Mouse (Mus musculus): Measurements from ENCODE around the gene Ganc. TPM values are rescaled to one million over a fixed set of nuclear protein-coding genes. Genes with fewer than 3 reads are reported as not detected.

Ganc gene
- polyA plus RNA-seq, 1 experiment: 11.1 TPM

- H3K4me1 ChIP-seq (ENCODE audit: control insufficient read depth, insufficient read depth, low read length): no peaks in the 10 kb centered on the region
- no peak overlapping the region for H3K27ac ChIP-seq (ENCODE audit: insufficient read depth, low read length)
- no peak for TF ChIP-seq CTCF (IDR thresholded peaks at IDR 0.05; ENCODE audit: borderline replicate concordance, insufficient read depth, low read length)
- no peak for TF ChIP-seq POLR2A (IDR thresholded peaks at IDR 0.05; ENCODE audit: low read depth, low read length)
- no peak overlapping the region for H3K4me3 ChIP-seq (ENCODE audit: insufficient read depth, low read length)
Measured at GRCm38 (mm10) chr2:120493254-120493653, 89.6 kb downstream of the Ganc start.

- no peak for TF ChIP-seq POLR2A (IDR thresholded peaks at IDR 0.05; ENCODE audit: low read depth, low read length)
- no peak for TF ChIP-seq CTCF (IDR thresholded peaks at IDR 0.05; ENCODE audit: borderline replicate concordance, insufficient read depth, low read length)
- H3K4me1 ChIP-seq (ENCODE audit: control insufficient read depth, insufficient read depth, low read length): no peaks in the 10 kb centered on the region
- H3K4me3 ChIP-seq (ENCODE audit: insufficient read depth, low read length): no peak overlapping the region
- no peak overlapping the region for H3K27ac ChIP-seq (ENCODE audit: insufficient read depth, low read length)
Measured at GRCm38 (mm10) chr2:120496511-120496910, 92.8 kb downstream of the Ganc start.

- TF ChIP-seq POLR2A (IDR thresholded peaks at IDR 0.05; ENCODE audit: low read depth, low read length) (no peak), CTCF (IDR thresholded peaks at IDR 0.05; ENCODE audit: borderline replicate concordance, insufficient read depth, low read length) (no peak)
- no peak overlapping the region for H3K4me3 ChIP-seq (ENCODE audit: insufficient read depth, low read length)
- H3K4me1 ChIP-seq (ENCODE audit: control insufficient read depth, insufficient read depth, low read length): peaks cover 5% of the 10 kb centered on the region; the same call in 1 of the 2 replicates
- H3K27ac ChIP-seq (ENCODE audit: insufficient read depth, low read length): no peak overlapping the region
Measured at GRCm38 (mm10) chr2:120499971-120500471, 96.3 kb downstream of the Ganc start.

GRCm38 (mm10) chr2:120501136-120501918 is 97.6 kb downstream of the Ganc start:
- Histone ChIP-seq H3K4me3 (ENCODE audit: insufficient read depth, low read length) (no peak overlapping the region), H3K27ac (ENCODE audit: insufficient read depth, low read length) (no peak overlapping the region), H3K4me1 (ENCODE audit: control insufficient read depth, insufficient read depth, low read length) (peaks cover 5% of the 10 kb centered on the region; the same call in 1 of the 2 replicates)
- TF ChIP-seq CTCF (IDR thresholded peaks at IDR 0.05; ENCODE audit: borderline replicate concordance, insufficient read depth, low read length) (no peak), POLR2A (IDR thresholded peaks at IDR 0.05; ENCODE audit: low read depth, low read length) (no peak)

- Histone ChIP-seq H3K4me1 (ENCODE audit: control insufficient read depth, insufficient read depth, low read length) (peaks cover 5% of the 10 kb centered on the region; the same call in 1 of the 2 replicates), H3K4me3 (ENCODE audit: insufficient read depth, low read length) (no peak overlapping the region), H3K27ac (ENCODE audit: insufficient read depth, low read length) (no peak overlapping the region)
- TF ChIP-seq CTCF (IDR thresholded peaks at IDR 0.05; ENCODE audit: borderline replicate concordance, insufficient read depth, low read length) (no peak), POLR2A (IDR thresholded peaks at IDR 0.05; ENCODE audit: low read depth, low read length) (no peak)
Measured at GRCm38 (mm10) chr2:120501931-120502604, 98.4 kb downstream of the Ganc start.

- Histone ChIP-seq H3K27ac (ENCODE audit: insufficient read depth, low read length) (no peak overlapping the region), H3K4me3 (ENCODE audit: insufficient read depth, low read length) (no peak overlapping the region), H3K4me1 (ENCODE audit: control insufficient read depth, insufficient read depth, low read length) (peaks cover 5% of the 10 kb centered on the region; the same call in 1 of the 2 replicates)
- TF ChIP-seq CTCF (IDR thresholded peaks at IDR 0.05; ENCODE audit: borderline replicate concordance, insufficient read depth, low read length) (no peak), POLR2A (IDR thresholded peaks at IDR 0.05; ENCODE audit: low read depth, low read length) (no peak)
Measured at GRCm38 (mm10) chr2:120502605-120502990, 98.9 kb downstream of the Ganc start.

GRCm38 (mm10) chr2:120503094-120503493 is 99.4 kb downstream of the Ganc start:
- Histone ChIP-seq H3K4me3 (ENCODE audit: insufficient read depth, low read length) (no peak overlapping the region), H3K4me1 (ENCODE audit: control insufficient read depth, insufficient read depth, low read length) (peaks cover 5% of the 10 kb centered on the region; the same call in 1 of the 2 replicates), H3K27ac (ENCODE audit: insufficient read depth, low read length) (no peak overlapping the region)
- TF ChIP-seq CTCF (IDR thresholded peaks at IDR 0.05; ENCODE audit: borderline replicate concordance, insufficient read depth, low read length): no peak

- H3K4me3 ChIP-seq (ENCODE audit: insufficient read depth, low read length): no peak overlapping the region
- TF ChIP-seq POLR2A (IDR thresholded peaks at IDR 0.05; ENCODE audit: low read depth, low read length): no peak
- no peak for TF ChIP-seq CTCF (IDR thresholded peaks at IDR 0.05; ENCODE audit: borderline replicate concordance, insufficient read depth, low read length)
- peaks cover 5% of the 10 kb centered on the region; the same call in 1 of the 2 replicates for H3K4me1 ChIP-seq (ENCODE audit: control insufficient read depth, insufficient read depth, low read length)
- no peak overlapping the region for H3K27ac ChIP-seq (ENCODE audit: insufficient read depth, low read length)
Measured at GRCm38 (mm10) chr2:120503992-120504391, 100.3 kb downstream of the Ganc start.

Other genes starting within 250 kb of the Ganc start
- 19.5 and 22.9 TPM in 2 replicates for gene Ehd4, start 249.3 kb upstream of the Ganc start, polyA plus RNA-seq (2011; ENCODE audit: insufficient read length, low read depth, missing spikeins)
- gene Pla2g4e, start 158.6 kb upstream of the Ganc start, polyA plus RNA-seq (2011; ENCODE audit: insufficient read length, low read depth, missing spikeins): not detected in 2 replicates
- not detected in 2 replicates for gene Pla2g4d, start 114.7 kb upstream of the Ganc start, polyA plus RNA-seq (2011; ENCODE audit: insufficient read length, low read depth, missing spikeins)
- not detected in 2 replicates for gene Pla2g4f, start 89.7 kb upstream of the Ganc start, polyA plus RNA-seq (2011; ENCODE audit: insufficient read length, low read depth, missing spikeins)
- 24.9 and 27.7 TPM in 2 replicates for gene Vps39, start 50.8 kb upstream of the Ganc start, polyA plus RNA-seq (2011; ENCODE audit: insufficient read length, low read depth, missing spikeins)
- 28.2 and 36.4 TPM in 2 replicates for gene Tmem87a, start 217 bp downstream of the Ganc start, polyA plus RNA-seq (2011; ENCODE audit: insufficient read length, low read depth, missing spikeins)
- gene Capn3, start 52.1 kb downstream of the Ganc start, polyA plus RNA-seq (2011; ENCODE audit: insufficient read length, low read depth, missing spikeins): not detected in 2 replicates
- gene Zfp106, start 159.9 kb downstream of the Ganc start, polyA plus RNA-seq (2011; ENCODE audit: insufficient read length, low read depth, missing spikeins): 102 and 106 TPM in 2 replicates
- gene Snap23, start 163.8 kb downstream of the Ganc start, polyA plus RNA-seq (2011; ENCODE audit: insufficient read length, low read depth, missing spikeins): 111 and 115 TPM in 2 replicates
- 19.5 and 26.0 TPM in 2 replicates for gene Haus2, start 205.5 kb downstream of the Ganc start, polyA plus RNA-seq (2011; ENCODE audit: insufficient read length, low read depth, missing spikeins)
- gene Lrrc57, start 205.6 kb downstream of the Ganc start, polyA plus RNA-seq (2011; ENCODE audit: insufficient read length, low read depth, missing spikeins): 13.0 and 16.6 TPM in 2 replicates
- gene Stard9, start 225.2 kb downstream of the Ganc start, polyA plus RNA-seq (2011; ENCODE audit: insufficient read length, low read depth, missing spikeins): 8.6 and 11.5 TPM in 2 replicates